8 mouse cellular contexts compared by ENCODE assay signal in genomic region chr13:108043431-108044221, GRCm38 (mm10). TPM values are rescaled to one million over a fixed set of nuclear protein-coding genes. Genes with fewer than 3 reads are reported as not detected.
A peak's percentile ranks its signal among the peaks of the same experiment; 100 is the strongest.
DNase-seq lines count a peak whose midpoint lies in the region; TF ChIP-seq lines count a peak whose summit lies in the region.

No protein-coding gene starts in this region.

- WGBS in cerebellum, adult 2 months: 1% methylated on average over 23 of the region's 23 CpGs
- 7% methylated on average over 23 of the region's 23 CpGs for WGBS in heart, embryonic 10.5 days
- 2% methylated on average over 23 of the region's 23 CpGs for WGBS in lung, adult 2 months

- peaks cover 14% of the 10 kb centered on the region for H3K36me3 ChIP-seq in heart, embryonic 10.5 days

- no peaks in the 10 kb centered on the region for H3K27me3 ChIP-seq in cerebellum, adult 2 months (ENCODE audit: control insufficient read depth, insufficient read depth, low read length)
- no peaks in the 10 kb centered on the region; the same call in 1 of the 2 replicates for H3K27me3 ChIP-seq in heart, embryonic 10.5 days (ENCODE audit: insufficient read depth, poor library complexity, severe bottlenecking)

- TF ChIP-seq CTCF in cerebellum, adult 2 months (IDR thresholded peaks at IDR 0.05; ENCODE audit: borderline replicate concordance, insufficient read depth, low read depth, low read length): no peak
- no peak for TF ChIP-seq CTCF in lung, adult 2 months (IDR thresholded peaks at IDR 0.05; ENCODE audit: insufficient read depth, low read length)

- TF ChIP-seq POLR2A in cerebellum, adult 2 months (IDR thresholded peaks at IDR 0.05; ENCODE audit: borderline replicate concordance, insufficient read depth, low read length): no peak
- TF ChIP-seq POLR2A in lung, adult 2 months (IDR thresholded peaks at IDR 0.05; ENCODE audit: borderline replicate concordance, extremely low read depth, low read depth, low read length): no peak

- H3K27ac ChIP-seq in cerebellum, adult 2 months (ENCODE audit: insufficient read depth, low read length): peak overlapping the region; percentile 89
- peak overlapping the region; percentile 96 for H3K27ac ChIP-seq in heart, embryonic 10.5 days

- DNase-seq in thymus, postnatal 14 days: peak; percentile 25
- DNase-seq in thymus, postnatal 36 days: no peak
- peak in 1 of 2 experiments; percentile 10 for DNase-seq in cerebellum, adult 2 months
- DNase-seq in heart, embryonic 10.5 days (ENCODE audit: low spot score): no peak
- peak; percentile 67 to 70 for DNase-seq in kidney, adult 8-10 months
- DNase-seq in lung, adult 2 months: peak; percentile 49
- peak; percentile 34 for DNase-seq in skeletal muscle tissue, adult 2 months (ENCODE audit: low read depth, low spot score)
- no peak for DNase-seq in spleen, postnatal 4 days (ENCODE audit: low spot score in 2 of 2)

- no peaks in the 10 kb centered on the region for H3K4me1 ChIP-seq in cerebellum, adult 2 months (ENCODE audit: control insufficient read depth, insufficient read depth, low read length)
- peaks cover 27% of the 10 kb centered on the region for H3K4me1 ChIP-seq in heart, embryonic 10.5 days
- H3K4me1 ChIP-seq in lung, adult 2 months (ENCODE audit: control insufficient read depth, insufficient read depth, low read length): peaks cover 13% of the 10 kb centered on the region; the same call in 1 of the 2 replicates

- peak overlapping the region; percentile 98 for H3K4me3 ChIP-seq in cerebellum, adult 2 months (replicated peaks; ENCODE audit: insufficient read depth, low read depth, low read length)
- peak overlapping the region; percentile 87 for H3K4me3 ChIP-seq in heart, embryonic 10.5 days
- H3K4me3 ChIP-seq in lung, adult 2 months (replicated peaks; ENCODE audit: extremely low read depth, low read depth, low read length): peak overlapping the region; percentile 83

- no peaks in the 10 kb centered on the region for H3K9me3 ChIP-seq in heart, embryonic 10.5 days

RNA-seq across cellular contexts. Expression of gene Smim15, which starts 0.6 kb away (rescaled TPM):
- polyA plus RNA-seq in cerebellum, adult 2 months (2012; rRNA removed): 55.9 and 56.0 TPM in 2 replicates
- polyA plus RNA-seq in heart, embryonic 10.5 days (2016; fragmentation: Nextera tagmentation; extraction: Ambion mirVana): 28.4 and 39.1 TPM in 2 replicates
- polyA plus RNA-seq in lung, adult 2 months (2012; rRNA removed): 6.6 and 11.4 TPM in 2 replicates

Comparison
In these comparisons a context has a peak if more than half of its experiments do, and no peak if none do; other contexts are left out.
1. DNase-seq: peak in thymus, postnatal 14 days (single experiment), kidney, adult 8-10 months (2 of 2), lung, adult 2 months (single experiment) and skeletal muscle tissue, adult 2 months (single experiment); none in thymus, postnatal 36 days (0 of 2), heart, embryonic 10.5 days (single experiment) and spleen, postnatal 4 days (0 of 2).
2. Peak in every context shown above with its lines, with median percentiles within 50 percentile points of each other: H3K4me3 ChIP-seq.